Mouse (Mus musculus): ENCODE results near the gene Ttc33. TPM values are rescaled to one million over a fixed set of nuclear protein-coding genes. Genes with fewer than 3 reads are reported as not detected.

The Ttc33 gene
- 46.6 and 49.3 TPM in 2 replicates for polyA plus RNA-seq (2014; fragmentation: Nextera tagmentation; extraction: Ambion mirVana)

DNA sequence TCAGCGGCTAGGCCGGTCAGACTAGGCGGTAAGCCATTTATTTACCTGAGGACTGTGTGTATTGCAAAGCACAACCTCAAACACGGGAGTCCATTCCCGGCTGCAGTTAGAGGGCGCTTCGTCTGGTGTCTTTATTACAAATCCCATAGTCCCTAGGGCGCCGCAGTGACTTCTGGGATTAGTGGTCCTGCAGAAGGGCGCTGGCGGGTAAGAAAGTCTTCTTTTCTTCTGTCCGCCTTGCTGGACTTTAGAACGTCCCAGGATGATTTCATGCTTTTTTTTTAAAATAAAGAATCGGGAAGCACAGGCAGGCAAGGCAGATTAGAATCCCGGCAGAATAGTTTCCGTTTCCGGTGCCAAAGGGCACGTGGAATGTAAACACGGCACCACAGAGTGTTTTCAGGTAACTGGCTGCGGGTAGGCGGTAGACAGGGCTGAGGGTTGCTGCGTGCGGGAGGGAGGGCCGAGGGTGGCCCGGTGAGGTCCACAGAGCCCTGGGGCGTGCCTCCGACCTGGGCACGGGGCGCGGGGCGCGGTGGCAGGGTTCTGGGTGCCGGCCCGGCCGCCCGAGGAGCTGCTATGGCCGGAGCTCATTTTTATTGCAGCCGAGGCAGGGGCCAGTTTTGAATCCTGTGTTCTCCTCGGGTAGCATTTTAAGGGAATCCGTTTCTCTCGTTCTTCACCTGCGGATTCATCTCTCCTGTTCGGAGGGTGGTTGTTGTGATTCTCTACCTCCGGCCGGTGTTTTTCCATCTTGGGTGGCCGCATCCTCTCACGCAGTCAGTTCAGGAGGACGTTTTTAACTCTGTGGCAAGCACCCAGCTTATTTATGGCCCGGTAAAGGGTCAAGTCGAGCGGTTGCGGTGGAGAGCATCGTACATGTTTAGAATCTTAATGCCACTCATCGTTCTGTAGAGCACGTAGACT, at the start of gene Ttc33:
Gene Ttc33 (plus strand): TSS at position 160 of the 927 bp plus-strand sequence.
- peak; percentile 73 for DNase-seq (ENCODE audit: low spot score)
- Histone ChIP-seq H3K27ac (ENCODE audit: low read depth, low read length) (peak within 1 kb of the TSS; percentile 42; the same call in 1 of the 2 replicates), H3K4me3 (ENCODE audit: low read depth, low read length) (peak within 1 kb of the TSS; percentile 89), H3K9me3 (ENCODE audit: control insufficient read depth, low read length) (no peaks in the 10 kb centered on the region), H3K27me3 (ENCODE audit: control insufficient read depth, insufficient read depth, low read length) (no peaks in the 10 kb centered on the region), H3K36me3 (ENCODE audit: control insufficient read depth, insufficient read depth, low read length) (no peaks in the 10 kb centered on the region), H3K4me1 (ENCODE audit: control insufficient read depth, insufficient read depth, low read length) (0 out of 2 replicates have a peak, but pooled peaks cover 3% of the 10 kb centered on the region), H3K9ac (ENCODE audit: low read length) (peak within 1 kb of the TSS; percentile 84), H3K4me2 (ENCODE audit: low read depth) (peak within 1 kb of the TSS; percentile 61)
- WGBS = under 1% methylated on average over 52 of the region's 55 CpGs
- ATAC-seq (ENCODE audit: insufficient read depth, low FRiP score, low TSS enrichment) = peak; percentile 83

- Histone ChIP-seq H3K9ac (ENCODE audit: low read length) (no peak overlapping the region), H3K36me3 (ENCODE audit: control insufficient read depth, insufficient read depth, low read length) (no peaks in the 10 kb centered on the region), H3K4me2 (ENCODE audit: low read depth) (no peak overlapping the region), H3K4me1 (ENCODE audit: control insufficient read depth, insufficient read depth, low read length) (no peaks in the 10 kb centered on the region), H3K27me3 (ENCODE audit: control insufficient read depth, insufficient read depth, low read length) (no peaks in the 10 kb centered on the region), H3K9me3 (ENCODE audit: control insufficient read depth, low read length) (no peaks in the 10 kb centered on the region), H3K4me3 (ENCODE audit: low read depth, low read length) (no peak overlapping the region), H3K27ac (ENCODE audit: low read depth, low read length) (no peak overlapping the region)
- ATAC-seq (ENCODE audit: insufficient read depth, low FRiP score, low TSS enrichment) (no peak), DNase-seq (ENCODE audit: low spot score) (no peak)
- 91% methylated on average over 9 of the region's 9 CpGs for WGBS
Measured at GRCm38 (mm10) chr15:5138021-5138856, 47.1 kb upstream of the Ttc33 start.

DNA sequence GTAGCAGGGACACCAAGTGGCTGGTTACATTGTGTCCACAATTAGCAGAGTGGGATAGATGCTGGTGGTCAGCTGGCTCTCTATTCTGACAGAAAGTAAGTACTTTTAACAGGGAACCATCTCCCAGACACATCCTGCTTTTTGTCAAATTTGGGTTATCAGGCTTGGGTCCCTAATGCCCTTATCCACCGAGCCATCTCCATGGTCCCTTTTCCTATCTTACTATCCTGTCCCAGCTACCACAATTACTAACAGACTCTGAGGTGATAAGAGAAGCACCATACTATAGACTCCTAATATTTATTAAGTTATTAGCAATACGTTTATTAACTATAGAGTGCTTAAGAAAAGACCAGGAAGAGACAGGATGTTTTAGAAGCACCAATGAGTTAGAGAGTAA, 46.0 kb upstream of the Ttc33 start:
- no peak for ATAC-seq (ENCODE audit: insufficient read depth, low FRiP score, low TSS enrichment)

GRCm38 (mm10) chr15:5139863-5140262, 45.5 kb upstream of the Ttc33 start:
- no peak for ATAC-seq (ENCODE audit: insufficient read depth, low FRiP score, low TSS enrichment)
- H3K36me3 ChIP-seq (ENCODE audit: control insufficient read depth, insufficient read depth, low read length) = no peaks in the 10 kb centered on the region
- DNase-seq (ENCODE audit: low spot score) = no peak
- no peak overlapping the region for H3K4me2 ChIP-seq (ENCODE audit: low read depth)
- no peaks in the 10 kb centered on the region for H3K27me3 ChIP-seq (ENCODE audit: control insufficient read depth, insufficient read depth, low read length)
- H3K4me1 ChIP-seq (ENCODE audit: control insufficient read depth, insufficient read depth, low read length) = peaks cover under 1% of the 10 kb centered on the region; the same call in 1 of the 2 replicates
- 84% methylated on average over 7 of the region's 7 CpGs for WGBS
- H3K27ac ChIP-seq (ENCODE audit: low read depth, low read length) = no peak overlapping the region
- no peaks in the 10 kb centered on the region for H3K9me3 ChIP-seq (ENCODE audit: control insufficient read depth, low read length)
- H3K9ac ChIP-seq (ENCODE audit: low read length) = no peak overlapping the region
- H3K4me3 ChIP-seq (ENCODE audit: low read depth, low read length) = no peak overlapping the region

More for the DNA sequence above, 46.0 kb upstream of the Ttc33 start:
- no peaks in the 10 kb centered on the region for H3K9me3 ChIP-seq (ENCODE audit: control insufficient read depth, low read length)
- H3K4me2 ChIP-seq (ENCODE audit: low read depth) = no peak overlapping the region
- no peak for DNase-seq (ENCODE audit: low spot score)
- WGBS = 82% methylated on average over 2 of the region's 2 CpGs
- H3K4me3 ChIP-seq (ENCODE audit: low read depth, low read length) = no peak overlapping the region
- H3K4me1 ChIP-seq (ENCODE audit: control insufficient read depth, insufficient read depth, low read length) = no peaks in the 10 kb centered on the region
- H3K9ac ChIP-seq (ENCODE audit: low read length) = no peak overlapping the region
- no peaks in the 10 kb centered on the region for H3K27me3 ChIP-seq (ENCODE audit: control insufficient read depth, insufficient read depth, low read length)
- no peak overlapping the region for H3K27ac ChIP-seq (ENCODE audit: low read depth, low read length)
- no peaks in the 10 kb centered on the region for H3K36me3 ChIP-seq (ENCODE audit: control insufficient read depth, insufficient read depth, low read length)

DNA sequence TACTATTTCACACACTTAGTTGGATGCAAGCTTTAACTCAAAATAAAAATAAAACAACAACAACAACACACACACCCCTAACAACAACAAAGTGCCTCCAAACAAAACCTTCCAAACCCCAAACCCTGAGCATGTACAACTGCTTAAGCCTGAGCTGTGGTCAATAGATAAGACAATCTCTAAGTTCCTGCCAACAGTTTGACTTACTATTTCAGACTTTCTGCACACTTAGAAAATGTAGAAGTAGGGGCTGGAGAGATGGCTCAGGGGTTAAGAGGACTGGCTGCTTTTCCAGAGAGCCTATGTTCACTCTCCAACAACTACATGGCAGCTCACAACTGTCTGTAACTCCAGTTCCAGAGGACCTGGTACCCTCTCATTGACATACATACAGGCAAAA, 45.0 kb upstream of the Ttc33 start:
- no peak for DNase-seq (ENCODE audit: low spot score)
- ATAC-seq (ENCODE audit: insufficient read depth, low FRiP score, low TSS enrichment) = no peak

DNA sequence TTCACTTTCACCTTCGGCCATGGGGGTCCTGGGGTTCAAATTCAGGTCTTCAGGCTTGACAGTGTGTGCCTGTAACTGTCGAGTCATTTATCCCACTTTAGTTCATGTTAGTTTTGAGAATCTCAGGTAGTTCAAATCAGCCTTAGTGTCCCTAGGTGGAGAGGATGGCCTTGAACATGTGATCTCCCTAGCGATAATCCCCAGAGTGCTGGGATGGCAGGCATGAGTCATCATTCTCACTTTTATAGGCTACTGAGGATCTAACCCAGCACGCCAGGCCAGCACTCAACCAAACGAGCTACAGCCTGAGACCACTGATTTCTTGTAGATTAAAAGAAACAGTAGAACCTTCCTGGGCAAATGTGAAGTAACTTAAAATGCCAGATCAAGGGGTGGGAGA, 43.3 kb upstream of the Ttc33 start:
- ATAC-seq (ENCODE audit: insufficient read depth, low FRiP score, low TSS enrichment) = no peak
- no peak overlapping the region for H3K4me2 ChIP-seq (ENCODE audit: low read depth)
- H3K27ac ChIP-seq (ENCODE audit: low read depth, low read length) = no peak overlapping the region
- no peaks in the 10 kb centered on the region for H3K27me3 ChIP-seq (ENCODE audit: control insufficient read depth, insufficient read depth, low read length)
- no peak overlapping the region for H3K9ac ChIP-seq (ENCODE audit: low read length)
- H3K9me3 ChIP-seq (ENCODE audit: control insufficient read depth, low read length) = no peaks in the 10 kb centered on the region
- H3K4me3 ChIP-seq (ENCODE audit: low read depth, low read length) = no peak overlapping the region
- no peak for DNase-seq (ENCODE audit: low spot score)
- WGBS = 66% methylated on average over 5 of the region's 5 CpGs
- H3K4me1 ChIP-seq (ENCODE audit: control insufficient read depth, insufficient read depth, low read length) = peaks cover 3% of the 10 kb centered on the region; the same call in 1 of the 2 replicates
- no peaks in the 10 kb centered on the region for H3K36me3 ChIP-seq (ENCODE audit: control insufficient read depth, insufficient read depth, low read length)

More for the DNA sequence above, 45.0 kb upstream of the Ttc33 start:
- Histone ChIP-seq H3K4me2 (ENCODE audit: low read depth) (no peak overlapping the region), H3K9ac (ENCODE audit: low read length) (no peak overlapping the region), H3K27me3 (ENCODE audit: control insufficient read depth, insufficient read depth, low read length) (no peaks in the 10 kb centered on the region), H3K36me3 (ENCODE audit: control insufficient read depth, insufficient read depth, low read length) (no peaks in the 10 kb centered on the region), H3K4me3 (ENCODE audit: low read depth, low read length) (no peak overlapping the region), H3K9me3 (ENCODE audit: control insufficient read depth, low read length) (no peaks in the 10 kb centered on the region), H3K27ac (ENCODE audit: low read depth, low read length) (no peak overlapping the region), H3K4me1 (ENCODE audit: control insufficient read depth, insufficient read depth, low read length) (peaks cover 3% of the 10 kb centered on the region; the same call in 1 of the 2 replicates)

GRCm38 (mm10) chr15:5142714-5143113, 42.6 kb upstream of the Ttc33 start:
- Histone ChIP-seq H3K9me3 (ENCODE audit: control insufficient read depth, low read length) (no peaks in the 10 kb centered on the region), H3K4me1 (ENCODE audit: control insufficient read depth, insufficient read depth, low read length) (peaks cover 3% of the 10 kb centered on the region; the same call in 1 of the 2 replicates), H3K27ac (ENCODE audit: low read depth, low read length) (no peak overlapping the region), H3K9ac (ENCODE audit: low read length) (no peak overlapping the region), H3K4me3 (ENCODE audit: low read depth, low read length) (no peak overlapping the region), H3K27me3 (ENCODE audit: control insufficient read depth, insufficient read depth, low read length) (no peaks in the 10 kb centered on the region), H3K4me2 (ENCODE audit: low read depth) (no peak overlapping the region), H3K36me3 (ENCODE audit: control insufficient read depth, insufficient read depth, low read length) (no peaks in the 10 kb centered on the region)
- DNase-seq (ENCODE audit: low spot score) = no peak
- no peak for ATAC-seq (ENCODE audit: insufficient read depth, low FRiP score, low TSS enrichment)
- 78% methylated on average over 5 of the region's 5 CpGs for WGBS

GRCm38 (mm10) chr15:5143361-5144020, 41.8 kb upstream of the Ttc33 start, which contains the start of gene Prkaa1:
Gene Prkaa1, plus strand, starts transcription at chr15:5143861.
- Histone ChIP-seq H3K9ac (ENCODE audit: low read length) (peak within 1 kb of the TSS; percentile 91), H3K36me3 (ENCODE audit: control insufficient read depth, insufficient read depth, low read length) (no peaks in the 10 kb centered on the region), H3K4me3 (ENCODE audit: low read depth, low read length) (peak within 1 kb of the TSS; percentile 85), H3K9me3 (ENCODE audit: control insufficient read depth, low read length) (no peaks in the 10 kb centered on the region), H3K4me2 (ENCODE audit: low read depth) (peak within 1 kb of the TSS; percentile 42), H3K27me3 (ENCODE audit: control insufficient read depth, insufficient read depth, low read length) (no peaks in the 10 kb centered on the region), H3K27ac (ENCODE audit: low read depth, low read length) (peak within 1 kb of the TSS; percentile 91), H3K4me1 (ENCODE audit: control insufficient read depth, insufficient read depth, low read length) (peaks cover 3% of the 10 kb centered on the region; the same call in 1 of the 2 replicates)
- under 1% methylated on average over 59 of the region's 80 CpGs for WGBS
- ATAC-seq (ENCODE audit: insufficient read depth, low FRiP score, low TSS enrichment) (peak; percentile 89), DNase-seq (ENCODE audit: low spot score) (peak; percentile 83)
